Mouse (Mus musculus) heart, embryonic 10.5 days (tissue): ENCODE results near the gene Gm2974. TPM values are rescaled to one million over a fixed set of nuclear protein-coding genes. Genes with fewer than 3 reads are reported as not detected.
"Not testable (repeated sequence)": the region's sequence is repeated elsewhere in the genome, so short reads cannot be mapped to it uniquely, and the experiment has no call there.

Experiments
- DNase-seq: peaks from one replicate; pipeline ENCODE4 v3.0.0-alpha.2; 2017; ENCODE audit warnings: low spot score
- H3K27ac ChIP-seq: fragments of 300-500 bp; sonication (generic); 2 replicates; pipeline ENCODE4 v1.5.1; 2016; ENCODE audit warnings: mild to moderate bottlenecking
- H3K27me3 ChIP-seq: fragments of 300-500 bp; sonication (generic); 2 replicates; pipeline ENCODE4 v1.6.1; 2016; ENCODE audit warnings: mild to moderate bottlenecking; ENCODE audit not compliant: poor library complexity, insufficient read depth, severe bottlenecking
- H3K36me3 ChIP-seq: fragments of 300-500 bp; sonication (generic); 2 replicates; pipeline ENCODE4 v1.6.1; 2016; ENCODE audit warnings: mild to moderate bottlenecking, moderate library complexity
- H3K4me1 ChIP-seq: fragments of 300-500 bp; sonication (generic); 2 replicates; pipeline ENCODE4 v1.6.1; 2016; ENCODE audit warnings: mild to moderate bottlenecking
- H3K4me3 ChIP-seq: fragments of 300-500 bp; sonication (generic); 2 replicates; pipeline ENCODE4 v1.5.1; 2016; ENCODE audit warnings: mild to moderate bottlenecking, moderate library complexity
- H3K9me3 ChIP-seq: fragments of 300-500 bp; sonication (generic); 2 replicates; pipeline ENCODE4 v1.6.1; 2016; ENCODE audit warnings: mild to moderate bottlenecking, moderate library complexity
- WGBS: fragments of 180-500 bp; shearing (Covaris S2); methylation state at CpG from one replicate; pipeline ENCODE4 v1.1.7; 2016; 5-methylcytosine and 5-hydroxymethylcytosine counted together
- polyA plus RNA-seq: library from polyadenylated mRNA; unstranded; fragments of >200 nt; fragmentation: Nextera tagmentation; extraction: Ambion mirVana; gene quantifications from 2 replicates; pipeline ENCODE4 v1.2.1, GENCODE M21; 2016

Gene Gm2974
- polyA plus RNA-seq: 0.16 and 0.30 TPM in 2 replicates

GRCm38 (mm10) chr14:4182491-4183210 lies at the start of gene Gm2974:
Gene Gm2974, plus strand, starts transcription at chr14:4182576.
- not testable (repeated sequence) for H3K27me3 ChIP-seq, H3K4me1 ChIP-seq, H3K9me3 ChIP-seq, H3K36me3 ChIP-seq, H3K27ac ChIP-seq
- DNase-seq: peak; percentile 28
- peak within 1 kb of the TSS; percentile 42 for H3K4me3 ChIP-seq
- 16% methylated on average over 41 of the region's 59 CpGs for WGBS

- H3K9me3 ChIP-seq, DNase-seq, H3K27ac ChIP-seq, H3K4me3 ChIP-seq, H3K4me1 ChIP-seq, H3K27me3 ChIP-seq, H3K36me3 ChIP-seq: not testable (repeated sequence)
- 88% methylated on average over 3 of the region's 4 CpGs for WGBS
Observed at GRCm38 (mm10) chr14:4141646-4142045, 40.7 kb upstream of the Gm2974 start.

GRCm38 (mm10) chr14:4164730-4165129 lies 17.6 kb upstream of the Gm2974 start, which contains the start of gene Gm3127:
Gene Gm3127, plus strand, starts transcription at chr14:4165030.
- H3K27me3 ChIP-seq, H3K4me1 ChIP-seq, H3K27ac ChIP-seq, H3K36me3 ChIP-seq, H3K4me3 ChIP-seq, H3K9me3 ChIP-seq, DNase-seq: not testable (repeated sequence)
- WGBS: 58% methylated on average over 1 of the region's 2 CpGs

GRCm38 (mm10) chr14:4182030-4182429 lies 346 bp upstream of the Gm2974 start:
- H3K9me3 ChIP-seq, H3K36me3 ChIP-seq, H3K27ac ChIP-seq, H3K4me1 ChIP-seq, H3K27me3 ChIP-seq: not testable (repeated sequence)
- H3K4me3 ChIP-seq: peak overlapping the region; percentile 42
- DNase-seq: peak; percentile 47
- 13% methylated on average over 10 of the region's 14 CpGs for WGBS

GRCm38 (mm10) chr14:4183375-4183774 lies 999 bp downstream of the Gm2974 start:
- 36% methylated on average over 7 of the region's 10 CpGs for WGBS
- not testable (repeated sequence) for H3K27ac ChIP-seq, H3K27me3 ChIP-seq, DNase-seq, H3K4me3 ChIP-seq, H3K36me3 ChIP-seq, H3K4me1 ChIP-seq, H3K9me3 ChIP-seq

- no CpG with 5 or more reads among the region's 2 CpGs for WGBS
- DNase-seq, H3K4me3 ChIP-seq: not testable (repeated sequence)
Observed at GRCm38 (mm10) chr14:4249331-4249730, 67.0 kb downstream of the Gm2974 start, which contains the start of gene Gm3138. Gene Gm3138, plus strand, starts transcription at chr14:4249631.

More at GRCm38 (mm10) chr14:4249331-4249730, 67.0 kb downstream of the Gm2974 start, which contains the start of gene Gm3138:
- H3K27ac ChIP-seq, H3K4me1 ChIP-seq, H3K36me3 ChIP-seq, H3K27me3 ChIP-seq, H3K9me3 ChIP-seq: not testable (repeated sequence)

Other genes starting within 250 kb of the Gm2974 start
- gene Gm3095, start 219.0 kb upstream of the Gm2974 start, polyA plus RNA-seq: 0.51 and 0.99 TPM in 2 replicates
- not detected in 2 replicates for gene Gm3099, start 184.2 kb upstream of the Gm2974 start, polyA plus RNA-seq
- gene Gm5796, start 158.6 kb upstream of the Gm2974 start, polyA plus RNA-seq: 1.0 and 1.1 TPM in 2 replicates
- not detected in 2 replicates for gene Gm3115, start 98.5 kb upstream of the Gm2974 start, polyA plus RNA-seq
- 0.44 and 0.53 TPM in 2 replicates for gene Gm8108, start 72.0 kb upstream of the Gm2974 start, polyA plus RNA-seq
- gene Gm3127, start 17.5 kb upstream of the Gm2974 start, polyA plus RNA-seq: not detected in 2 replicates
- not detected in 2 replicates for gene Gm3138, start 67.1 kb downstream of the Gm2974 start, polyA plus RNA-seq
- gene Gm3149, start 134.7 kb downstream of the Gm2974 start, polyA plus RNA-seq: not detected in 2 replicates
- gene 2610042L04Rik, start 152.2 kb downstream of the Gm2974 start, polyA plus RNA-seq: 0.17 TPM in 1 of 2 replicates, not detected in the other
- gene Gm3159, start 214.9 kb downstream of the Gm2974 start, polyA plus RNA-seq: not detected in 2 replicates
- gene Gm3164, start 232.9 kb downstream of the Gm2974 start, polyA plus RNA-seq: 0.39 and 0.48 TPM in 2 replicates
- not detected in 2 replicates for gene Gm3173, start 248.4 kb downstream of the Gm2974 start, polyA plus RNA-seq